Comparison of ENCODE assay signal across 31 mouse cellular contexts in genomic region chr7:114779056-114779660, GRCm38 (mm10). TPM values are rescaled to one million over a fixed set of nuclear protein-coding genes. Genes with fewer than 3 reads are reported as not detected.
DNase-seq lines count a peak whose midpoint lies in the region; ATAC-seq and TF ChIP-seq lines count a peak whose summit lies in the region.
"Had no signal": no experiment of that assay in that cellular context is flagged by ENCODE, and none has a peak within 500 bp of the region (broad histone marks: within the 10 kb centered on the region; RNA-seq: fewer than 3 reads in every experiment).

No protein-coding gene starts in this region.

- H3K9ac ChIP-seq in forebrain, embryonic 13.5 days: no peak overlapping the region
- no peak overlapping the region for H3K9ac ChIP-seq in liver, embryonic 16.5 days (ENCODE audit: low read depth, low read length)
- no peak overlapping the region for H3K9ac ChIP-seq in liver, embryonic 11.5 days (ENCODE audit: low read depth, low read length)
- H3K9ac ChIP-seq in heart, embryonic 11.5 days (ENCODE audit: low read depth, low read length): no peak overlapping the region
- H3K9ac ChIP-seq: embryonic facial prominence, embryonic 12.5 days; forebrain, embryonic 15.5 days; heart, embryonic 15.5 days; hindbrain, embryonic 15.5 days; kidney, embryonic 15.5 days; limb, embryonic 12.5 days; liver, embryonic 13.5 days; lung, embryonic 15.5 days; midbrain, embryonic 15.5 days; stomach, embryonic 15.5 days had no signal

- no peaks in the 10 kb centered on the region for H3K36me3 ChIP-seq in forebrain, embryonic 10.5 days (replicated peaks)
- H3K36me3 ChIP-seq in forebrain, embryonic 13.5 days (ENCODE audit: poor library complexity, severe bottlenecking): no peaks in the 10 kb centered on the region
- H3K36me3 ChIP-seq in liver, embryonic 16.5 days (ENCODE audit: control insufficient read depth, insufficient read depth): no peaks in the 10 kb centered on the region
- no peaks in the 10 kb centered on the region for H3K36me3 ChIP-seq in liver, embryonic 11.5 days (ENCODE audit: control insufficient read depth, insufficient read depth, low read length)
- no peaks in the 10 kb centered on the region for H3K36me3 ChIP-seq in heart, embryonic 11.5 days (ENCODE audit: control insufficient read depth, insufficient read depth, low read length)
- no peaks in the 10 kb centered on the region for H3K36me3 ChIP-seq in heart, embryonic 10.5 days
- no peaks in the 10 kb centered on the region for H3K36me3 ChIP-seq in thymus, adult 2 months (ENCODE audit: control insufficient read depth, insufficient read depth, low read length)
- H3K36me3 ChIP-seq: embryonic facial prominence, embryonic 12.5 days; forebrain, embryonic 15.5 days; G1E; heart, embryonic 15.5 days; hindbrain, embryonic 15.5 days; kidney, embryonic 15.5 days; limb, embryonic 12.5 days; liver, embryonic 13.5 days; lung, embryonic 15.5 days; midbrain, embryonic 15.5 days; stomach, embryonic 15.5 days had no signal

- H3K4me3 ChIP-seq in forebrain, embryonic 10.5 days: no peak overlapping the region
- H3K4me3 ChIP-seq in forebrain, embryonic 13.5 days: no peak overlapping the region
- H3K4me3 ChIP-seq in liver, embryonic 16.5 days (ENCODE audit: low read depth, low read length): no peak overlapping the region
- H3K4me3 ChIP-seq in liver, embryonic 11.5 days (ENCODE audit: low read depth, low read length): no peak overlapping the region
- H3K4me3 ChIP-seq in heart, embryonic 11.5 days (ENCODE audit: low read depth, low read length): no peak overlapping the region
- H3K4me3 ChIP-seq in heart, embryonic 10.5 days: no peak overlapping the region
- H3K4me3 ChIP-seq in thymus, adult 2 months (ENCODE audit: control insufficient read depth, insufficient read depth, low read length): no peak overlapping the region
- H3K4me3 ChIP-seq: embryonic facial prominence, embryonic 12.5 days; forebrain, embryonic 15.5 days; heart, embryonic 15.5 days; hindbrain, embryonic 15.5 days; kidney, embryonic 15.5 days; limb, embryonic 12.5 days; liver, embryonic 13.5 days; lung, embryonic 15.5 days; midbrain, embryonic 15.5 days; stomach, embryonic 15.5 days had no signal

- no peak overlapping the region for H3K27ac ChIP-seq in forebrain, embryonic 10.5 days
- H3K27ac ChIP-seq in forebrain, embryonic 13.5 days: no peak overlapping the region
- H3K27ac ChIP-seq in liver, embryonic 16.5 days (ENCODE audit: low read length): no peak overlapping the region
- no peak overlapping the region for H3K27ac ChIP-seq in liver, embryonic 11.5 days (ENCODE audit: low read depth, low read length)
- H3K27ac ChIP-seq in heart, embryonic 11.5 days (ENCODE audit: low read depth, low read length): no peak overlapping the region
- H3K27ac ChIP-seq in heart, embryonic 10.5 days: no peak overlapping the region
- no peak overlapping the region for H3K27ac ChIP-seq in thymus, adult 2 months (ENCODE audit: control insufficient read depth, insufficient read depth, low read length)
- H3K27ac ChIP-seq: embryonic facial prominence, embryonic 12.5 days; forebrain, embryonic 15.5 days; heart, embryonic 15.5 days; hindbrain, embryonic 15.5 days; kidney, embryonic 15.5 days; limb, embryonic 12.5 days; liver, embryonic 13.5 days; lung, embryonic 15.5 days; midbrain, embryonic 15.5 days; stomach, embryonic 15.5 days had no signal

- TF ChIP-seq CTCF in thymus, adult 2 months (IDR thresholded peaks at IDR 0.05; ENCODE audit: borderline replicate concordance, control insufficient read depth, extremely low read depth, insufficient read depth, low read length, poor library complexity): no peak

- WGBS in forebrain, embryonic 10.5 days: 61% methylated on average over 8 of the region's 8 CpGs
- 76% methylated on average over 8 of the region's 8 CpGs for WGBS in forebrain, embryonic 13.5 days
- 37% methylated on average over 8 of the region's 8 CpGs for WGBS in liver, embryonic 16.5 days (ENCODE audit: insufficient replicate concordance)
- 60% methylated on average over 8 of the region's 8 CpGs for WGBS in liver, embryonic 11.5 days
- 57% methylated on average over 8 of the region's 8 CpGs for WGBS in heart, embryonic 11.5 days (ENCODE audit: insufficient replicate concordance)
- WGBS in heart, embryonic 10.5 days: 60% methylated on average over 8 of the region's 8 CpGs
- 82% methylated on average over 8 of the region's 8 CpGs for WGBS in thymus, adult 2 months

- peaks cover 4% of the 10 kb centered on the region; the same call in 1 of the 2 replicates for H3K4me1 ChIP-seq in forebrain, embryonic 10.5 days
- no peaks in the 10 kb centered on the region for H3K4me1 ChIP-seq in forebrain, embryonic 13.5 days
- H3K4me1 ChIP-seq in liver, embryonic 16.5 days (ENCODE audit: control insufficient read depth, low read depth, low read length): peaks cover 2% of the 10 kb centered on the region; the same call in 1 of the 2 replicates
- no peaks in the 10 kb centered on the region for H3K4me1 ChIP-seq in liver, embryonic 11.5 days (replicated peaks; ENCODE audit: control insufficient read depth, insufficient read depth, low read length)
- H3K4me1 ChIP-seq in heart, embryonic 11.5 days (ENCODE audit: control insufficient read depth, insufficient read depth, low read length): no peaks in the 10 kb centered on the region
- no peaks in the 10 kb centered on the region for H3K4me1 ChIP-seq in heart, embryonic 10.5 days
- H3K4me1 ChIP-seq in thymus, adult 2 months (replicated peaks; ENCODE audit: control insufficient read depth, insufficient read depth, low read length): no peaks in the 10 kb centered on the region
- H3K4me1 ChIP-seq: embryonic facial prominence, embryonic 12.5 days; forebrain, embryonic 15.5 days; hindbrain, embryonic 15.5 days; kidney, embryonic 15.5 days; limb, embryonic 12.5 days; lung, embryonic 15.5 days; midbrain, embryonic 15.5 days; stomach, embryonic 15.5 days had no signal

- no peaks in the 10 kb centered on the region for H3K9me3 ChIP-seq in forebrain, embryonic 10.5 days
- no peaks in the 10 kb centered on the region for H3K9me3 ChIP-seq in forebrain, embryonic 13.5 days (replicated peaks)
- H3K9me3 ChIP-seq in liver, embryonic 16.5 days (replicated peaks; ENCODE audit: control insufficient read depth, low read length): no peaks in the 10 kb centered on the region
- H3K9me3 ChIP-seq in liver, embryonic 11.5 days (ENCODE audit: control insufficient read depth, low read length): no peaks in the 10 kb centered on the region
- no peaks in the 10 kb centered on the region for H3K9me3 ChIP-seq in heart, embryonic 11.5 days (replicated peaks; ENCODE audit: control insufficient read depth, low read length)
- H3K9me3 ChIP-seq in heart, embryonic 10.5 days: no peaks in the 10 kb centered on the region
- H3K9me3 ChIP-seq: embryonic facial prominence, embryonic 12.5 days; forebrain, embryonic 15.5 days; G1E; heart, embryonic 15.5 days; hindbrain, embryonic 15.5 days; kidney, embryonic 15.5 days; limb, embryonic 12.5 days; liver, embryonic 13.5 days; lung, embryonic 15.5 days; midbrain, embryonic 15.5 days; stomach, embryonic 15.5 days had no signal

- DNase-seq in forebrain, embryonic 10.5 days (ENCODE audit: extremely low spot score, low spot score): peak; percentile 17
- no peak for DNase-seq in liver, embryonic 11.5 days (ENCODE audit: low spot score)
- peak; percentile 40 to 42 for DNase-seq in adrenal gland, postnatal 36 days
- no peak for DNase-seq in heart, embryonic 10.5 days (ENCODE audit: low spot score)
- DNase-seq in thymus, adult 2 months: no peak
- DNase-seq: B cell, adult 2 months; cerebellum, adult 18-20 months; cerebellum, postnatal 14 days; gastrocnemius, postnatal 10 days; heart, adult 18-20 months; heart, postnatal 36 days; kidney, postnatal 36 days; liver, embryonic 13.5 days; lung, postnatal 36 days; right cerebral cortex, adult 18-20 months; thymus, postnatal 36 days had no signal

- no peak for ATAC-seq in forebrain, embryonic 13.5 days
- ATAC-seq in liver, embryonic 16.5 days (ENCODE audit: low read depth): 0 out of 2 replicates have a peak, but pooled peaks have one; percentile 9
- ATAC-seq in liver, embryonic 11.5 days (replicated peaks; ENCODE audit: low FRiP score): no peak
- no peak for ATAC-seq in heart, embryonic 11.5 days (replicated peaks; ENCODE audit: insufficient number of reproducible peaks, low FRiP score, low TSS enrichment)
- ATAC-seq: forebrain, embryonic 15.5 days; midbrain, embryonic 15.5 days had no signal

- H3K27me3 ChIP-seq in forebrain, embryonic 10.5 days (ENCODE audit: poor library complexity, severe bottlenecking): no peaks in the 10 kb centered on the region
- no peaks in the 10 kb centered on the region for H3K27me3 ChIP-seq in forebrain, embryonic 13.5 days
- no peaks in the 10 kb centered on the region for H3K27me3 ChIP-seq in liver, embryonic 16.5 days (ENCODE audit: control insufficient read depth, insufficient read depth, low read depth, low read length)
- H3K27me3 ChIP-seq in liver, embryonic 11.5 days (replicated peaks; ENCODE audit: control insufficient read depth, insufficient read depth, low read length): no peaks in the 10 kb centered on the region
- no peaks in the 10 kb centered on the region for H3K27me3 ChIP-seq in heart, embryonic 11.5 days (ENCODE audit: control insufficient read depth, insufficient read depth, low read length)
- H3K27me3 ChIP-seq in heart, embryonic 10.5 days (ENCODE audit: insufficient read depth, poor library complexity, severe bottlenecking): no peaks in the 10 kb centered on the region
- no peaks in the 10 kb centered on the region for H3K27me3 ChIP-seq in thymus, adult 2 months (ENCODE audit: control insufficient read depth, insufficient read depth, low read length)
- H3K27me3 ChIP-seq: CH12.LX; embryonic facial prominence, embryonic 12.5 days; forebrain, embryonic 15.5 days; heart, embryonic 15.5 days; hindbrain, embryonic 15.5 days; kidney, embryonic 15.5 days; limb, embryonic 12.5 days; liver, embryonic 13.5 days; lung, embryonic 15.5 days; midbrain, embryonic 15.5 days; stomach, embryonic 15.5 days had no signal

- no peak for TF ChIP-seq POLR2A in thymus, adult 2 months (IDR thresholded peaks at IDR 0.05; ENCODE audit: control insufficient read depth, extremely low read depth, insufficient read depth, low read length, poor library complexity)

- no peak overlapping the region for H3K4me2 ChIP-seq in forebrain, embryonic 13.5 days
- H3K4me2 ChIP-seq in liver, embryonic 16.5 days (ENCODE audit: low read depth, low read length): no peak overlapping the region
- H3K4me2 ChIP-seq in liver, embryonic 11.5 days: no peak overlapping the region
- no peak overlapping the region for H3K4me2 ChIP-seq in heart, embryonic 11.5 days
- H3K4me2 ChIP-seq: embryonic facial prominence, embryonic 12.5 days; forebrain, embryonic 15.5 days; heart, embryonic 15.5 days; hindbrain, embryonic 15.5 days; kidney, embryonic 15.5 days; limb, embryonic 12.5 days; liver, embryonic 13.5 days; lung, embryonic 15.5 days; midbrain, embryonic 15.5 days; stomach, embryonic 15.5 days had no signal

RNA-seq across cellular contexts. Expression of gene Insc, which starts 35.7 kb away (rescaled TPM):
- 0.82 and 0.92 TPM in 2 replicates for polyA plus RNA-seq in forebrain, embryonic 10.5 days (2016; fragmentation: Nextera tagmentation; extraction: Ambion mirVana)
- 0.46 and 0.86 TPM in 2 replicates for polyA plus RNA-seq in forebrain, embryonic 13.5 days (2015; fragmentation: Nextera tagmentation; extraction: Ambion mirVana)
- polyA plus RNA-seq in liver, embryonic 16.5 days (2015; fragmentation: Nextera tagmentation; extraction: Ambion mirVana): 23.2 and 25.6 TPM in 2 replicates
- 1.6 and 2.3 TPM in 2 replicates for polyA plus RNA-seq in liver, embryonic 11.5 days (2014; fragmentation: Nextera tagmentation; extraction: Ambion mirVana)
- 1 to 10 TPM; 1.3 TPM for total RNA-seq in adrenal gland, postnatal 36 days (2021)
- polyA plus RNA-seq in heart, embryonic 11.5 days (2014; fragmentation: Nextera tagmentation; extraction: Ambion mirVana): 0.93 and 1.1 TPM in 2 replicates
- polyA plus RNA-seq in heart, embryonic 10.5 days (2016; fragmentation: Nextera tagmentation; extraction: Ambion mirVana): 0.79 and 1.5 TPM in 2 replicates
- 0.26 and 0.55 TPM in 2 replicates for polyA plus RNA-seq in thymus, adult 2 months (2012; rRNA removed)
- total RNA-seq: CH12.LX; G1E; megakaryocyte-erythroid progenitor cell, adult 5-6 weeks had no signal
- polyA plus RNA-seq: G1E had no signal

Comparison
In these comparisons a context has a peak if more than half of its experiments do, and no peak if none do; other contexts are left out.
1. DNase-seq: peak in forebrain, embryonic 10.5 days (single experiment) and adrenal gland, postnatal 36 days (2 of 2); none in liver, embryonic 11.5 days (single experiment), heart, embryonic 10.5 days (single experiment) and thymus, adult 2 months (single experiment).